Mouse (Mus musculus): ENCODE results near the gene Btbd2. TPM values are rescaled to one million over a fixed set of nuclear protein-coding genes. Genes with fewer than 3 reads are reported as not detected.

Btbd2 gene
- total RNA-seq (2021), result 10 to 100 TPM; 38.5 to 40.0 TPM
- long read RNA-seq, experiment 1, transcript Btbd2-202 (9 exons, 2,449 nt), result major isoform, 77 of 114 reads
- long read RNA-seq, experiment 1, partial matches to known transcripts, result 3 of 114 reads
- long read RNA-seq, experiment 1, other reads (novel, unspliced or antisense), result 34 of 114 reads
- long read RNA-seq, experiment 2, transcript Btbd2-202 (9 exons, 2,449 nt), result major isoform, 80 of 124 reads
- long read RNA-seq, experiment 2, partial matches to known transcripts, result 8 of 124 reads
- long read RNA-seq, experiment 2, other reads (novel, unspliced or antisense), result 35 of 124 reads

- no peak for DNase-seq (ENCODE audit: low spot score)
Measured at GRCm38 (mm10) chr10:80656863-80657623, at the start of gene Btbd2. Gene Btbd2, minus strand, starts transcription at chr10:80657071.

- no peak for DNase-seq (ENCODE audit: low spot score)
Measured at GRCm38 (mm10) chr10:80705479-80705878, 48.6 kb upstream of the Btbd2 start.

DNA sequence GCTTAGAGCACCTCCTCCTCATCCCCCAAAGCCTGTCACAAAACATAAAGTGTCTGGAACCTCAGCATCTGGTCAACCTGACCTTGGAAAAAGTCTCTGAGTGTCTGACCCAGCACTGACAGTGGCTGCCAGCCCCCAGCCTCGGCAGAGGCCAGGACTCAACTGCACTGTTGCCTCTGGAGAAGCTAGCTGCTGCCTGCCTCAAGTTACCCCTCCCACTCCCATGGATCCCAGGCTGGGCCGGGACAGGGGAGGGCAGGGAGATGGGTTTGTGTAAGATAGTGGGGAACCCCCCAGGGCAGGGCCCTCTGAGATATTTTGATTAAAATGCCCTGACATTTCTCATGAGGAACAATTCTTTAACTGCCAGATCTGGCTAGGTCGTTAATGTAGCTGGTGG lies 48.2 kb upstream of the Btbd2 start:
- no peak for DNase-seq (ENCODE audit: low spot score)

- DNase-seq (ENCODE audit: low spot score), result no peak
Measured at GRCm38 (mm10) chr10:80704418-80704817, 47.5 kb upstream of the Btbd2 start.

DNA sequence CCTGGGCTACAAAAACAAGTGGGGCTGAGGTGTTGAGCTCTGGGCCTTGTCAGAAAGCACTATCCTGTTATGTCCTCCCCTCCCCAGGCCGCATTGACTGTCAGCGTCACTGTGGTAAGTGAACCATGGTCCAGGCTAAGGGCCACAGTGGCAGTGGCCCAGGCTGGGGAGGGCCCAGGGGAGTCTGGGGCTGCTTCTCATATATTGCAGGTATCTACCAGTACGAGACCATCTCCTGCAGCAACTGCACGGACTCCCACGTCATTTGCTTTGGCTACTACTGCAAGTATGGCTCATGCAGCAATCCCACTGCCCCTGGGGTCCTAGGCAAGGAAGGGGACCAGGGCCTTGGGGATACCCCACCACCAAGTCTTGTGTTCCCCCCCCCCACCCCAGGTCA lies 46.8 kb upstream of the Btbd2 start:
- no peak for DNase-seq (ENCODE audit: low spot score)

GRCm38 (mm10) chr10:80702536-80703390 lies 45.9 kb upstream of the Btbd2 start:
- DNase-seq (ENCODE audit: low spot score), result peak; percentile 95

- peak; percentile 99 for DNase-seq (ENCODE audit: low spot score)
Measured at GRCm38 (mm10) chr10:80701721-80702535, 45.1 kb upstream of the Btbd2 start, which contains the start of the genes Mob3a and Izumo4. Gene Mob3a, minus strand, starts transcription at chr10:80701977. Gene Izumo4, plus strand, starts transcription at chr10:80702184.

- no peak for DNase-seq (ENCODE audit: low spot score)
Measured at GRCm38 (mm10) chr10:80700732-80701131, 43.9 kb upstream of the Btbd2 start.

DNA sequence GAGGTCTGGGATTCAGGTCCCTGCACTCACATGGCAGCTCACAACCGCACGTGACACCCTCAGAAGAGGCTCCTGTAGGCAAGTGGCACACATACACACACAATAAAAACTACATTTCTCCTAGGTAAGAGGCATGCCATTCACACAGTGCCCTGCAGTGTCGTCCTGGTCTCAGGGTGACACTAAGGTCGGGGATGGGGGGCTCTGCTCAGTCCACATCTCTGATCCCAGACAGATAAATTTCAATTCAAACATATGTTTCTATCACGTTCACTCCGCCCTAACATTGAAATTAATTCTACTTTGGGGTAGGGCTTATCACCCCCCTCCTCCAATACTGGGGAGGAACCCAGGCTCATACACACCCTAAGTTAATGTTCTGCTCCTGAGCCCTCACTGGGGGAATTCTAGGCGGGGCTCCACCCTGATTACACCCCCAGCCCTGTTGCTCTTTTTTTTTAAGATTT lies 43.2 kb upstream of the Btbd2 start:
- DNase-seq (ENCODE audit: low spot score), result no peak

DNA sequence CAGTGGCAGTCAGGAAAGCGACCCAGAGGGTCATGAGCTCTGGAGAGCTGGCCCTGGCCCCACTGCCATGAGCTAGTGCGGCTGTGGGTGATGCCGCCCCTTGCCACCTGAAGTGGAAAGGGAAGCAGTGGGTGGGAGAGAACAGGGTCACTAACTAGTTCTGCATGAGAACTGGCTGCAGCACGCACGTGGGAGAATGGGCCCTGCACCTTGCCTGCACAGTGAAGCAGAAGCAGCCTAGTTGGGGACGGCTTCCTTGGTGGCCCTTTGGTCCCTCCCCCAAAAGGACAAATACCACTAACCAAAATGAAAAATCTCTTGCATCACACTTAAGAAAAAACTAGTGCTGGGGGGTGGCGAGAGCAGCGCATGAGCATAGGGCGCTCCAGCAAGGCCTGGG lies 41.7 kb upstream of the Btbd2 start:
- no peak for DNase-seq (ENCODE audit: low spot score)

DNA sequence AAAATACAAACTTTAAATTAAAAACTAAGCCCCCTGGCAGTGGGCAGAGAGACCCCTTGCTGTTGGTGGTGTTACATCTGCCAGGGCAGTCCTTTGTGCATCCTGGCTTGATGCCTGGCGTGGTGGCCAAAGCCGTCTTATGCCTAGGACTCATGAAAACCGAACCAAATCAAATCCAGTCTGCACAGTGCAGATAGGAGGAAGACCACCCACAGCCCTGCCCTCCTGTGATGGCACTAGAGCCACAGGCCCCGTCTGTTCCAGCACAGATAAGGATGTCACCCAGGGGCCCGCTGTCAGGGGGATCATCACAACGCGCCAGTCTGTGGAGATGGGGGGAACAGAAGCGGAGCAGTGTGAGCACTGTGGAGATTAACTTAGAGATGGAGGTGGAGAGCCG lies 40.9 kb upstream of the Btbd2 start:
- no peak for DNase-seq (ENCODE audit: low spot score)

DNA sequence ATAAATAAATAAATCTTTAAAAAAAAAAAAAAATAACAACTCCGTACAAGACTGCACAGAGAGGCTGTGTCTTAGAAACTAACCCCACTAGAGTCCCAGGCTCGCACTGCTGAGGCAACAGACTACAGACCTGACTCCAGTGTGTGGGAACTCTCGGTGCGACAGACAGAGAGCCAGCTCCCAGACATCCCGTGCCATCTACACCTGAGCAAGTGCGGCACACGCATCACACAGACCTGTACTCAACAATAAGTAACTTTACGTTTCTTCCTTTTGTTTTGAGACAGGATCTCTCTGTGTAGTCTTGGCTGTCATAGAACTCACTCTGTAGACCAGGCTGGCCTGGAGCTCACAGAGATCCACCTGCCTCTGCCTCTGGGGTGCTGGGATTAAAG lies 40.5 kb upstream of the Btbd2 start:
- no peak for DNase-seq (ENCODE audit: low spot score)

DNA sequence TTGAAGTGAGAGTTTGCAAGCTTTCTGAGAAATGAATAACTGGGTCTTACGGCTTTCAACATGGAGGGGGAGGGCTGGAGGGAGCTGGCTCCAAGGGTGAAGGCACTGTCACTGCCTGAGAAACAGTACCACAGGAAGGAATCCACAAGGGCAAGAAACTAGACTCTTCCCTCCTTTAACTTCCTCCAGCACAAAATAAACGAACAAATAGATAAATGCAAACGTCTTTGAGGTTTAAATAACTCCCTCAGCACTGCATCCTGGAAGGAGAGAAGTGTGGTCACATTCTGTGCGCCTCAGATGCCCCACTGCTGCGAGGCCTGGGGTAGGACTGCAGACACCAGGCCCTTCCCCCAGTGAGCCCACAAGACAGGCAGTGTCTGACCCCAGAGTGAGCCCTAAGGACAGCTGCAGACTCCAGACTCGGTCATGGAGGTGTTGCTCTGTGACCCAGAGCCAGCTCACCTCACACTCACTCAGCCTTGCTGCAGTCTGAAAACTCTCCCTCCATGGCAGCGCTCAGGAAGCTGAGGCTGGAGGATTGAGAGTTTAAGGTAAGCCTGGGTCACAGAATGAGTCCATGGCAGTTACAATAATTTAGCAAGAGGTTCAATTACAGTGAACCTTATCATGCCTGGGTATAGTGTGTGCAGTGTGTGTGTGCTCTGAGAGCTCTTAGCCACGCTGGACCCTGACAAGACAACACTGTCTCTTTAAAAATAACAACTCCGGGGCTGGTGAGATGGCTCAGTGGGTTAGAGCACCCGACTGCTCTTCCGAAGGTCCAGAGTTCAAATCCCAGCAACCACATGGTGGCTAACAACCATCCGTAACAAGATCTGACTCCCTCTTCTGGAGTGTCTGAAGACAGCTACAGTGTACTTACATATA lies 39.9 kb upstream of the Btbd2 start:
- DNase-seq (ENCODE audit: low spot score), result no peak

GRCm38 (mm10) chr10:80695801-80696501 lies 39.1 kb upstream of the Btbd2 start:
- DNase-seq (ENCODE audit: low spot score), result no peak

- peak; percentile 24 for DNase-seq (ENCODE audit: low spot score)
Measured at GRCm38 (mm10) chr10:80695186-80695585, 38.3 kb upstream of the Btbd2 start.

DNA sequence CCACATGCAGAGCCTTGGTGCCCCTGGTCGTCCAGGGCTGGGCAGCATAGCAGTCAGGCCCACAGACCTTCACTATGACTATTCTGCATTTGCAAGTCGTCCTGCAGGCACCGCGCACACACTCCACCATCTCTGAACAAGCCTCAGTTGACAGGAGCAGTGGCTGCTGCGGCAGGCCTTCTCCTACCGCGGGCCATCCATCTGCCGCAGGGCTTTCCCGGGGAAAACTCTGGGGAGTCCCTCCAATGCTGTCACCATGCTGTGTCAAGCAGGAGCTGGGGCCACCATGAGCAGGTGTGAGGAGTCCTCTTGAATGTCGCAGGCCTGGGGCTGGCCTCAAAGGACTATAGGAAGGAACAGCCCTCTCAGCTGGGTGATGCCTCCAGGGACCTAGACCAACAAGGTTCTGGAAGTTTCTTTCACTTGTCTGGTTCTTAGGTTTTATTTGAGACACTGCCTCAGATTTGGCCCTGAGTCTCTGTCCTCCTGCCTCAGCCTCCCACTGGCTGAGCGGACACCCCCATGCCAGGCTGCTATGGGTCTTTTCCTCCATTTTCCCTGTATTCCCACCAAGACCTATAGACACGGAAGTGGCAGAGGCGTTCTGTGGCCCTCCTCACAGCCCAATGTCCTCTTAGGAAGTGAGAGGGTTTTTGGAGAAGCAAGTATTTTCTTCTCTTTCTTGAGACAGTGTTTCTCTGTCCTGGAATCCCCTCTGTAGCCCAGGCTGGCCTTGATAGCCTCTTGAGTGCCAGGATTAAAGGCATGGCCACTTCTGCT lies 37.5 kb upstream of the Btbd2 start:
- DNase-seq (ENCODE audit: low spot score), result no peak

DNA sequence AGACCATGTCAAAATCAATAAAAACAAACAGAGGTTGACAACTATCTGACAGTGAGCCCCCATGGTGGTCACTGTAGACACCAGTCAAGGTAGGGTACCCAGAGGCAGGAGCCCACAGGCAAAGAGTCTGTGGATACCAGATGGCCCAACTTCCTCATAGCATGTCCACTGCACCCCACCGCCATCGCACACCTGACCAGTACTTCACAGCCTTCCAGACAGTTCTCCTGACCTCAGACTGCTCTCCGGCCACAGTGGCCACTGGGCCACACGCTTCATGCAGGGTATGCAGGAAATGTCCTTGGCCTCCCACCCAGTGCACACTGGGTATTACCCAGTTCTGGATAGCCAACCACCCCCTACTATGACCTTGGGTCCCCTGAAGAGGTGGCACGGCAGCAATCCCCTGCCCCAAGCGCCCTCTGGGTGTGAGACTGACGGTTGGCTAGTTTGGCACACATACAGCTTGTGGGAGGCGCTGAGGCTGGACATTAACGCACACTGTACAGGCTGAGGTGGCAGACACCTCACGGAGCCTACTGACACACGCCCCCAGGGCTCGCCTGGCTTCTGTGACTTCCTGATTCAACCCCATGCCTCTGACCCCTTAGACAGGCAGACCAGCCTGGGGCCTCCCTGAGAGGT lies 36.7 kb upstream of the Btbd2 start:
- no peak for DNase-seq (ENCODE audit: low spot score)
